Mouse (Mus musculus) kidney, embryonic 16.5 days (tissue): ENCODE measurements at regions not wholly inside any gene's neighbourhood (a gene's known extent, or its start where the extent isn't known, plus 50 kb on each side); places are given as distances from the start of the nearest gene placed in this dataset.
A peak's percentile ranks its signal among the peaks of the same experiment; 100 is the strongest.

Source experiments
- ATAC-seq: fragments of 200-750 bp; cut with Nextera tagmentation; 2 replicates; pipeline ENCODE4 v1.8.0; 2017; ENCODE audit warnings: moderate TSS enrichment; ENCODE audit not compliant: low FRiP score, low TSS enrichment
- H3K27ac ChIP-seq: fragments of 300-500 bp; sonication (generic); 2 replicates; pipeline ENCODE4 v1.5.1; 2014; ENCODE audit warnings: low read length
- H3K27me3 ChIP-seq: fragments of 300-500 bp; sonication (generic); 2 replicates; pipeline ENCODE4 v1.6.1; 2014; ENCODE audit warnings: low read length, control low read depth, mixed read lengths; ENCODE audit not compliant: insufficient read depth
- H3K36me3 ChIP-seq: fragments of 300-500 bp; sonication (generic); 2 replicates; pipeline ENCODE4 v1.6.1; 2014; ENCODE audit warnings: low read length, control low read depth, mixed read lengths; ENCODE audit not compliant: insufficient read depth
- H3K4me1 ChIP-seq: fragments of 300-500 bp; sonication (generic); 2 replicates; pipeline ENCODE4 v1.6.1; 2014; ENCODE audit warnings: low read length, control low read depth, mixed read lengths; ENCODE audit not compliant: insufficient read depth
- H3K4me2 ChIP-seq: fragments of 300-500 bp; sonication (generic); replicated peaks from 2 replicates; pipeline ENCODE4 v1.6.1; 2014; ENCODE audit warnings: low read depth, low read length
- H3K4me3 ChIP-seq: fragments of 300-500 bp; sonication (generic); 2 replicates; pipeline ENCODE4 v1.5.1; 2014; ENCODE audit warnings: mild to moderate bottlenecking, low read length
- H3K9ac ChIP-seq: fragments of 300-500 bp; sonication (generic); replicated peaks from 2 replicates; pipeline ENCODE4 v1.6.1; 2014; ENCODE audit warnings: low read length
- H3K9me3 ChIP-seq: fragments of 300-500 bp; sonication (generic); 2 replicates; pipeline ENCODE4 v1.6.1; 2016; ENCODE audit warnings: low read length, control low read depth
- WGBS: fragments of 180-500 bp; shearing (Covaris S2); extraction: QIAGEN DNeasy Blood & Tissue Kit; methylation state at CpG from one replicate; pipeline ENCODE4 v1.1.7; 2014; 5-methylcytosine and 5-hydroxymethylcytosine counted together

DNA sequence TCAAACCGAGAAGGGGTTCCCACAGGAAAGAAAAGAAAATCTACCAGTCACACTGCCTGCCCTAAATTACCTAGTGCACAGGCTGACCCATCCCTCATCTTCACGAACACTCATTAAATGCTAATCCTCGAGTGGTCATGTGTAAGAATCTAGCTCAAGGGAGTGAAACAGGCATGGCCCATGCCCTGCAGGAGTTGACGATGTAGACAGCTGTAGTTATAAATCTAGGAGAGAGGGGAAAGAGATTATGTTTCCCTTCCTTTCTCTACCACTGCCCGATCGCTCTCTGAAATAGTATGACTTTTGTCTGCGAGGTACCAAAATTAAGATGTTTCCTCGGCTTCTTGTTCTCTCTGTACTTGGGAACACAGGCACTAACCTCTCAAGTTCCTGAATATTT lies 249.2 kb downstream of the Epha4 start:
- 0 out of 2 replicates have a peak overlapping the region, but pooled peaks have one; percentile 10 for H3K4me2 ChIP-seq
- ATAC-seq = 0 out of 2 replicates have a peak, but pooled peaks have one; percentile 35

GRCm38 (mm10) chr1:77267311-77268003 lies 247.4 kb downstream of the Epha4 start:
- no peak overlapping the region for H3K4me3 ChIP-seq

More for the DNA sequence above, 249.2 kb downstream of the Epha4 start:
- Histone ChIP-seq H3K27ac (no peak overlapping the region), H3K4me1 (peaks cover 19% of the 10 kb centered on the region), H3K4me3 (no peak overlapping the region), H3K27me3 (no peaks in the 10 kb centered on the region), H3K36me3 (no peaks in the 10 kb centered on the region), H3K9me3 (no peaks in the 10 kb centered on the region), H3K9ac (no peak overlapping the region)
- 17% methylated on average over 8 of the region's 8 CpGs for whole genome bisulfite sequencing

DNA sequence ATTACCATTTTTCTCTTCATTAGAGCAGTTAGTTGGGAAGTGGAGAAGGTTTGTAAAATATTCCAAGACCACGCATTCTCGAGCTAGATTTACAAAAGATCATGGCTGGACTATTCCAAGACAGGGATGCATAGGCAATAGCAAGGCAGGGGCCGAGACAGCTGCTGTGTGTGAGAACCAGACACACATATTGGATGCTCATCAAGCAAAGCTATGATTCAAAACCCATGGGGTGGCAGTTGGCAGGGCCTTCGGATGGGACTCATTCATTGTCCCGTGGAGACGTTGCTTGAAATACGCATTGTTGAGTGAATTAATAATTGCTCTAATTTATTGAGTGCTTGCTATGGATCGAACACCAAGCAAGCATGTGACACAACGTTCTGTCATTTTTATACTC lies 239.6 kb downstream of the Epha4 start:
- Histone ChIP-seq H3K27ac (no peak overlapping the region), H3K9me3 (no peaks in the 10 kb centered on the region), H3K27me3 (no peaks in the 10 kb centered on the region), H3K4me2 (no peak overlapping the region), H3K4me3 (no peak overlapping the region), H3K9ac (no peak overlapping the region), H3K4me1 (peaks cover 7% of the 10 kb centered on the region; the same call in 1 of the 2 replicates), H3K36me3 (no peaks in the 10 kb centered on the region)
- no peak for ATAC-seq
- 78% methylated on average over 9 of the region's 9 CpGs for WGBS

More at GRCm38 (mm10) chr1:77267311-77268003, 247.4 kb downstream of the Epha4 start:
- Histone ChIP-seq H3K9ac (no peak overlapping the region), H3K9me3 (no peaks in the 10 kb centered on the region), H3K27ac (no peak overlapping the region), H3K36me3 (no peaks in the 10 kb centered on the region), H3K4me2 (no peak overlapping the region), H3K4me1 (peaks cover 19% of the 10 kb centered on the region), H3K27me3 (no peaks in the 10 kb centered on the region)
- peak; percentile 87 for ATAC-seq
- WGBS = 55% methylated on average over 4 of the region's 4 CpGs

- no peak overlapping the region for H3K4me2 ChIP-seq
- ATAC-seq = no peak
- H3K36me3 ChIP-seq = no peaks in the 10 kb centered on the region
- no peak overlapping the region for H3K4me3 ChIP-seq
- H3K4me1 ChIP-seq = peaks cover 7% of the 10 kb centered on the region; the same call in 1 of the 2 replicates
- no peak overlapping the region for H3K9ac ChIP-seq
- no peaks in the 10 kb centered on the region for H3K27me3 ChIP-seq
- WGBS = 44% methylated on average over 7 of the region's 7 CpGs
- H3K9me3 ChIP-seq = no peaks in the 10 kb centered on the region
- no peak overlapping the region for H3K27ac ChIP-seq
These were observed 235.3 kb downstream of the Epha4 start for GRCm38 (mm10) chr1:77279566-77279965.

DNA sequence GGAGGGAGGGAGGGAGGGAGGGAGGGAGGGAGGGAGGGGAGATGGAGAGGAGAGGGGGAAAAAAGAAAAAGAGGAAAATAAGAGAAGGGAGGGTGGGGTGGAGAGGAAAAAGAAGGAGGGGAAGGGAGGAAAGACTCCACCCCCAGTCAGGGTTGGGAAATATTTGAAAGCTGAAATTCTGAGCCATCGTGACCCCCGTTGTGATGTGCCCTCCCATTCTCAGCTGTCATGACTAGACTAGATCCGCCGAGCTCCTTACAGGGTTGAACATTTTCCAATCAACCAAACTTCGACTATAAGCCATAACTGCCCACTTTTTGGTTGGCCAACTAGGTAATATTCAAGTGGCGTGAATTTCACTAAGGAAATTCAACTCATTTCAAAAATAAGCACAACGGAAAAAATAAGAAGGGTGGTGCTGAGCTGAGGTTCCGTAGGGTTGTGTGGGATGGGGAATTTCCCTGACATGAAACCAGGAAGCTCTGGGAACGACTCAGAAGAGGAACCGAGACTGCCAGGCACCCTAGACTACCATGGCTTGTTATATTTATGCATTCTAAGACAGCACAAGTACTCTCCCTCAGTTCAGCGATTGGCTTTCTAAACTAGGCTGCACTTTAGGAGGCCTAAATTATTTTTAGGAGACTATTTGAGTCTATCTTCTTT lies 234.4 kb downstream of the Epha4 start:
- no peak overlapping the region for H3K27ac ChIP-seq
- no peak overlapping the region for H3K4me3 ChIP-seq
- H3K4me1 ChIP-seq = peaks cover 7% of the 10 kb centered on the region; the same call in 1 of the 2 replicates
- H3K4me2 ChIP-seq = no peak overlapping the region
- H3K9me3 ChIP-seq = 0 out of 2 replicates have a peak, but pooled peaks cover 6% of the 10 kb centered on the region
- no peak overlapping the region for H3K9ac ChIP-seq
- 88% methylated on average over 11 of the region's 11 CpGs for WGBS
- no peak for ATAC-seq
- no peaks in the 10 kb centered on the region for H3K36me3 ChIP-seq
- no peaks in the 10 kb centered on the region for H3K27me3 ChIP-seq

- Histone ChIP-seq H3K4me1 (peaks cover 7% of the 10 kb centered on the region; the same call in 1 of the 2 replicates), H3K4me3 (no peak overlapping the region), H3K9ac (no peak overlapping the region), H3K27me3 (no peaks in the 10 kb centered on the region), H3K27ac (no peak overlapping the region), H3K4me2 (no peak overlapping the region), H3K9me3 (0 out of 2 replicates have a peak, but pooled peaks cover 6% of the 10 kb centered on the region), H3K36me3 (no peaks in the 10 kb centered on the region)
- no peak for ATAC-seq
- 94% methylated on average over 4 of the region's 4 CpGs for WGBS
These were observed 233.1 kb downstream of the Epha4 start for GRCm38 (mm10) chr1:77281741-77282140.

- Histone ChIP-seq H3K9ac (no peak overlapping the region), H3K4me3 (no peak overlapping the region), H3K9me3 (no peaks in the 10 kb centered on the region), H3K4me1 (no peaks in the 10 kb centered on the region), H3K27ac (no peak overlapping the region), H3K27me3 (no peaks in the 10 kb centered on the region), H3K4me2 (no peak overlapping the region), H3K36me3 (no peaks in the 10 kb centered on the region)
- no peak for ATAC-seq
- WGBS = 78% methylated on average over 4 of the region's 4 CpGs
These were observed 216.2 kb downstream of the Epha4 start for GRCm38 (mm10) chr1:77298713-77299132.

GRCm38 (mm10) chr1:77300806-77301205 lies 214.1 kb downstream of the Epha4 start:
- Histone ChIP-seq H3K27me3 (no peaks in the 10 kb centered on the region), H3K4me2 (no peak overlapping the region), H3K4me1 (no peaks in the 10 kb centered on the region), H3K27ac (no peak overlapping the region), H3K9me3 (no peaks in the 10 kb centered on the region), H3K4me3 (no peak overlapping the region), H3K36me3 (no peaks in the 10 kb centered on the region), H3K9ac (no peak overlapping the region)
- WGBS = 61% methylated on average over 2 of the region's 2 CpGs
- ATAC-seq = no peak

DNA sequence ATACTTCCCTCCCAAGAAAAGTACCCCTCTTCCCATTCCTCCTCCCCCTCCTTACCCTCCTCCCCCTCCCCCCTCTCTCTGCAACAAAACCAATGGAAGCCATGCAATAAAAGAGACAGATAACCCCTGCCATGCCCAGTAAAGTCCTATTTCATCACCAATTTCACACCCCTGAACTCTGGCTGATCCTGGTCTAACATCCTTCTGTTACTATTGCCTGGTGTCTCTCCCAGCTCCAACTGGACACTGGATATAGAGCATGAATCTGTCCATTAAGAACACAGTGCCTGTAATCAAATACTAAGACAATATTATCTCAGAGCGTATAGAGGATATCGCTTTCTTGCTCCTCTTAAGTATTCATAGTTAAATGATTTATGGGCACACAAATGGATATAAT lies 210.1 kb downstream of the Epha4 start:
- Histone ChIP-seq H3K4me3 (no peak overlapping the region), H3K27me3 (no peaks in the 10 kb centered on the region), H3K36me3 (no peaks in the 10 kb centered on the region), H3K27ac (no peak overlapping the region), H3K9me3 (no peaks in the 10 kb centered on the region), H3K4me1 (0 out of 2 replicates have a peak, but pooled peaks cover 4% of the 10 kb centered on the region), H3K9ac (no peak overlapping the region), H3K4me2 (no peak overlapping the region)
- WGBS = 43% methylated on average over 2 of the region's 2 CpGs
- peak; percentile 49; the same call in 1 of the 2 replicates for ATAC-seq

- Histone ChIP-seq H3K4me1 (0 out of 2 replicates have a peak, but pooled peaks cover 4% of the 10 kb centered on the region), H3K4me2 (no peak overlapping the region), H3K9ac (no peak overlapping the region), H3K27ac (no peak overlapping the region), H3K9me3 (no peaks in the 10 kb centered on the region), H3K4me3 (no peak overlapping the region), H3K36me3 (no peaks in the 10 kb centered on the region), H3K27me3 (no peaks in the 10 kb centered on the region)
- 46% methylated on average over 4 of the region's 4 CpGs for WGBS
- ATAC-seq = no peak
These were observed 207.1 kb downstream of the Epha4 start for GRCm38 (mm10) chr1:77307745-77308144.
